Mouse (Mus musculus) liver, embryonic 14.5 days (tissue): ENCODE data around the gene Pdpk1.

ENCODE experiments used
- CTCF ChIP-seq: IDR thresholded peaks from 2 replicates; pipeline ENCODE4 v1.5.1; 2016; ENCODE audit warnings: antibody characterized with exemption, low read depth, control low read depth
- EP300 ChIP-seq: IDR thresholded peaks from 2 replicates; pipeline ENCODE4 v1.6.1; 2016; ENCODE audit warnings: antibody characterized with exemption, low read depth

GRCm38 (mm10) chr17:24113031-24113430, 37.7 kb downstream of the Pdpk1 start:
- TF ChIP-seq CTCF, result no peak
- no peak for TF ChIP-seq EP300
